Mouse (Mus musculus): Measurements from ENCODE around the gene Hoxc10. TPM values are rescaled to one million over a fixed set of nuclear protein-coding genes. Genes with fewer than 3 reads are reported as not detected.

The Hoxc10 gene
- polyA plus RNA-seq, 1 experiment = 0.51 TPM

DNA sequence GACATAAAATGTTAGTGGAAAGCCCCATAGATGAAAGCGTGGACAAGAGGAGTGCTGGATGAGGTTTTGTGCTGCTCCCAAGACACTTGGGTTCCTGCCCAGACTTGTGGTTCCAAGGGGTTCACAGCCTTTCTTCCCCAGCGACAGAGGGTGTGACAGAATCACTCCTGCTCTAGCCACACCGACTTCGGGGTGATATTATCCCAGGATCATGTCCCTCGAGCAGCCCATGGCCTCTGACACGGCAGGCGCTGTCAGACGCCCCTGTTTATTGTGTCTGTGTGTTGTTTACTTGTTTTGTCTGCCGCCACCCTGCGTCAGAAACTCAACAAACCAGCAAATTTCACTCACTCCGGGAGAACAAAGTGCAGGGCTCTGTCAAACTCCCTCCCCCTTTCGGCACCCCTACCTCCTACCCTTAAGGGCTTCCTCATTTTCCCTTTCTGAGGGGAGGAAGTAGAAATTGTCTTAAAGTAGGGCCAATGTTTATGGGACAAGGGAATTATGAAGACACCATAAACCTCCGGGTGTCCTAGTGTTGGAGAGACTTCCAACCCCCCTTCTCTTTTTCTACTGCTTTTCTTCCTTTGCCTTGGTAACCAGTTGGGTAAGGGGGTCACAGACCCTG, 36.3 kb downstream of the Hoxc10 start:
- TF ChIP-seq GATA1 (IDR thresholded peaks at IDR 0.05; ENCODE audit: low read length) = no peak

GRCm38 (mm10) chr15:103005308-103005707, 38.7 kb downstream of the Hoxc10 start:
- no peak for TF ChIP-seq GATA1 (IDR thresholded peaks at IDR 0.05; ENCODE audit: low read length)

GRCm38 (mm10) chr15:103005797-103006196, 39.2 kb downstream of the Hoxc10 start:
- TF ChIP-seq GATA1 (IDR thresholded peaks at IDR 0.05; ENCODE audit: low read length) = no peak

- TF ChIP-seq GATA1 (IDR thresholded peaks at IDR 0.05; ENCODE audit: low read length) = no peak
These were observed 39.7 kb downstream of the Hoxc10 start for GRCm38 (mm10) chr15:103006326-103006725.

GRCm38 (mm10) chr15:103009265-103010111, 42.9 kb downstream of the Hoxc10 start:
- no peak for TF ChIP-seq GATA1 (IDR thresholded peaks at IDR 0.05; ENCODE audit: low read length)

- TF ChIP-seq GATA1 (IDR thresholded peaks at IDR 0.05; ENCODE audit: low read length) = no peak
These were observed 43.7 kb downstream of the Hoxc10 start for GRCm38 (mm10) chr15:103010112-103010846.

DNA sequence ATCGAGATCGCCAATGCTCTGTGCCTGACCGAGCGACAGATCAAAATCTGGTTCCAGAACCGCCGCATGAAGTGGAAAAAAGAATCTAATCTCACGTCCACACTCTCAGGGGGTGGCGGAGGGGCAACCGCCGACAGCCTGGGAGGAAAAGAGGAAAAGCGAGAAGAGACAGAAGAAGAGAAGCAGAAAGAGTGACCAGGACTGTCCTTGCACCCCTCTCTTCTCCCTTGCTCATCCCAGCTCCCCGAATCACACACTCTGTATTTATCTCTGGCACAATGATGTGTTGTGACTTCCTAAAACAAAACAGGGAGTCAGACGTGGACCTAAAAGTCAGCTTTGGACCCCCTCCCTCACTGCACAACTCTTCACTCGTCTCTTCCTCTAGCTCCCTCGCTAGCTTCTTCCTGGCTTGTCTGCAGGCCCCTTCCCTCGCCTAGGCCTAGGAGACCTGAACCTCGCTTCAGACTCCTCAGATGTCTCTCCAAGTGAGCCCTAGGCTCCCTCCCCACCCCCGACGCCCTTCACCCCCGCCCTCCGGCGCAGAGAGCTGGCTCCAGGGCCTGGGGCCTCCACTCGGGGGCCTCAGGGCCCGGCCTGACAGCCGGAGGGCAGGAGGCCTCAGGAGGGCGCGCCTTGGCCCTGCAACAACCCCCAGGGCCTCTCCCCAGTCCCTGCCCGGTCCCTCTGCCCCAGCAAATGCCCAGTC, 44.4 kb downstream of the Hoxc10 start:
- TF ChIP-seq GATA1 (IDR thresholded peaks at IDR 0.05; ENCODE audit: low read length) = no peak

GRCm38 (mm10) chr15:103011928-103012486, 45.4 kb downstream of the Hoxc10 start:
- no peak for TF ChIP-seq GATA1 (IDR thresholded peaks at IDR 0.05; ENCODE audit: low read length)

- TF ChIP-seq GATA1 (IDR thresholded peaks at IDR 0.05; ENCODE audit: low read length) = no peak
These were observed 46.8 kb downstream of the Hoxc10 start for GRCm38 (mm10) chr15:103013238-103013984.

- TF ChIP-seq GATA1 (IDR thresholded peaks at IDR 0.05; ENCODE audit: low read length) = no peak
These were observed 47.8 kb downstream of the Hoxc10 start for GRCm38 (mm10) chr15:103014166-103015008.

DNA sequence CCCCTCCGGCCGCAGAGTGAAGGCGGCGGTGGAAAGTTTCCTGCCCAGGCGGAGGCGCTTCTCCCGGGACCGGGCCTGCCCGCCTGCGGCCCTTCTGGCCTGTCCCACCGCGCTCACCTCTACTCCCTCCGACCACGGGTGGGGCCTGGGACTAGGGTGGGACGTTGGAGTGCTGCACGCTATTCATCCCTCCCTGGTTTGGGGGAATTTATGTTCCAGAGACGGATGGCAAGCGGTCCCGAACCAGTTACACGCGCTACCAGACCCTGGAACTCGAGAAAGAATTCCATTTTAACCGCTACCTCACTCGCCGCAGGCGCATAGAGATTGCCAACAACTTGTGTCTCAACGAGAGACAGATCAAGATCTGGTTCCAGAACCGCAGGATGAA, 48.4 kb downstream of the Hoxc10 start:
- no peak for TF ChIP-seq GATA1 (IDR thresholded peaks at IDR 0.05; ENCODE audit: low read length)

DNA sequence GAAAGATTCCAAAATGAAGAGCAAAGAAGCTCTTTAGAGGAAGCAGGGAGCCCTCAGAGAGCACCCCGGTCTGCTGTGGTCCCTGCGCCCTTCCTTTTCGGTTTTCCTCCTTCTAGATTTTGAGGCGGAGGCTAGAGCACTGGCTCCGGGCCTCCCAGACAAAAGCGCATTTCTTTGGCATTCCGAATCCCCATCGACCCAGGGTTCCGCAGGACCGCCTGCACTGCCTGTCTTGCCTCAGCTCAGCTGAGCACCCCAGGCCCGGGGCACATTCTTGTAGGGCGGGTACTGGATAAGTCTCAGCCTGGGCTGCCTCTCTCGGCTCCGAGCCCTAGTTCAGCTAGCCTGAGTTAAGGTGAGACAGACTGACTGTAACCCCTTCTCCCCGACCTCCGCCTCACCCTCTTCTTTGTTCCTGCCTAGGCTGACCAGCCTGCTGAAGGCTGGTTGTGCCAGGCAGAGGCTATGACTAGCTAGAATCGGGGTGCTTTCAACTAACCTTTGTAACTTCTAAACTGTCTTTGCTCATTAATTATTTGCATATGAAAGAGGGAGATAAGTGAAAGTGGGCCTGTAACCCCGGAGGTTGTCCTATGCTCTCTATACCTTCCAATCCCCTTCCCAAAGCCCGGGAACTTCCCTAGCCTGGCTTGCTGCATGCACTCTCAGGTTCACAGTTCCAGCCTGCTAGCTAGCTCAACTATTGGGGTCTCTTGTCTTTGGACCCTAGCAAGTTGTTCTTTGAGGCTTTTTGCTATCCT, 49.0 kb downstream of the Hoxc10 start:
- no peak for TF ChIP-seq GATA1 (IDR thresholded peaks at IDR 0.05; ENCODE audit: low read length)

DNA sequence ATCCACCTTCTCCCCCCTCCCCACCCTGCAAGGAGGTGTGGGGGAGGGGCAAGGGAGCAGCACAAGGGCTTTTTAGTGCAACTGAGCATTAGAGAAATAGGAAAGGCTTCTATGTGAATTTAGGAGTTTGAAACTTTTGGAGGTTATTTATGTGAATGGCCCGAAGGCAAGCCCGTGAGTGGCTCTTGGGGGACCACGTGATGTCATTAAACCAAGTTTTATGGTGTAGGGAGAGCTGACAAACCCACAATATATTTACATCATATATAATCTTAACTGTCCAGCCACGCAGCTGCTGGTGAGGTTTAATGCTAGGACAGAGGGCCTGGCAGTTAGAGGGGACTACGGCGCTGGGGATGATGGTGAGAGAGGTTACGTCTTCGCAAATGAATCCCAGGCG, 52.0 kb downstream of the Hoxc10 start, which contains the start of gene Hoxc4:
TSS of gene Hoxc4 (plus strand) at position 299 of the 400 bp plus-strand sequence.
- TF ChIP-seq GATA1 (IDR thresholded peaks at IDR 0.05; ENCODE audit: low read length) = no peak
